Mouse (Mus musculus) c-Kit-positive CD71-positive TER-119-positive erythroid progenitor cells, embryonic 14.5 days (primary cell): Measurements from ENCODE around the gene Mmd.

Source experiments
- DNase-seq: peaks from one replicate; pipeline ENCODE4 v3.0.0-alpha.2; 2013; ENCODE audit warnings: low spot score

The Mmd gene

DNA sequence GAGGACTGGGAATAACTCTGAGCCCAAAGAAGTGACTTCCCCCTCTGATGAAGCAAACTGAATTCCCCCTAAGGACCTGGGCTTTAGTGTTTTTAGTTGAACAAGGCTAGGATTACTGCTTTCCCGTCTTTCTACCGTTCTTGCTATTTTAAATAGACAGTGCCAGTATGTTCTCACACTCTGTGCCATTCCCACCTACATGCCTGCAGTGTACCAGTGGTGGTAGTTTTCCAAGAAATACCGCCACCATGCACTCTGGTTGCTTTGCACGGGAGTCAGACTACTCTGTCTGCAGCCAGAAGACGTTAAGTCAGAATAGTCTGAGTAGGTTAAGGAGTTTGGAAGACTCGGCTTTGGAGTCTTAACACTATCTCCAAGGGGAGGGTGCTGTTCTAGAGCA lies 34.3 kb downstream of the Mmd start:
- no peak for DNase-seq

DNA sequence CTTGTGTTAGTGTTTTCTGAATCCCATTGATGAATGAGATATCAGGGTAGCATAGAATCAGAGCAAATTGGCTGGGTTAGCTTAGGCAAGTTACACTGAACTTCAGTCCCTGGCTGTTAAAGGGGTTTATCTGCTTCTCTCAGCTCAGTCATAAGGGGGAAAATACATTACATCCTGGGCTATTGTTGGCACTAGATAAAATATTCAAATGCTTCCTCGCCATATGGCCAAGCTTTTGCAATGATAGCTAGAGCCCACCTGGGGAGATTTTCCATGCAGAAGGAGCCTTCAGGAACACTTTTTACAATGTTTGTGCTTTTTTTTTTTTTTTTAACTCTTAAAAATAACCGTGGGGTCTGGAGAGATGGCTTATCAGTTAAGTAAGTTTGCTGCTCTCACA lies 34.8 kb downstream of the Mmd start:
- no peak for DNase-seq

DNA sequence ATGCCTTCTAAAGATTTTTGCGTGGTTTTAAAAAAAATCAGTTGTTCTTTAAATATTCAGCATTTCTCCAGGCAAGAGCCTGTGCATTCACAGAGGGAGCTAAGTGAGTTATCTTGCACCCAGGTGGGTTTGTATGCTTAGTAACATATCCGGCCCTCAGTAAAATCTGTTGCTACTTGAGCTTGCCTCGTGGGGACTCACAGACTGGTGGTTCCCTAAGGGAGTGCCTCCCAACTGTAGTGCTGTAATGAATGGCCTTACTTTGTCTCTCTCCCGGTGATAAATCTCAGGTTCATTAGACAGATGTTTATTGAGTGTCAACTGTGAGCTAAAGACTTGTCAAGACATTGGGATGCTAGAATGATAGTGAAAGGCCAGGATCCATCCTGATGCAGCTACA lies 35.4 kb downstream of the Mmd start:
- DNase-seq, result no peak

- no peak for DNase-seq
These were observed 37.4 kb downstream of the Mmd start for GRCm38 (mm10) chr11:90286550-90287154.

DNA sequence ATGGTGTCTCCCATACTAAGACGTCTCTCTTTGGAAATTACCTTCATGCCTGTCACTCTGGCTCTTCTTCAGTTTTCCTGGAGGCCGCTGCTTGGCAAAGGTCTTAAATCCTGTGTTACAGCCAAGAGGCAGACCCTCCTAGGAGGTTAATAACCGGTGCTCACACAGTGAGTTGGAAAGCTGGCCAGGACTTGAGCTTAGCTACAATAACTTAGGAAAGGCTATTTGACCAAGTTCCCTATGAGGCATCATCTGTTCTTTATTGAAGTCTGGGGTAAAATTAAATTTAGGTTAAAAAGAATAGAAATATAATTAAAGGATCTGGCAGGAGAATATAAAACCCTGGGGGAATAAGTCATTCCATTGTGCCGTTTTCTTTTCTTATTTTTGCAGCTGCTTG lies 41.9 kb downstream of the Mmd start:
- no peak for DNase-seq

- no peak for DNase-seq
These were observed 43.5 kb downstream of the Mmd start for GRCm38 (mm10) chr11:90292766-90293165.

- DNase-seq, result no peak
These were observed 45.4 kb downstream of the Mmd start for GRCm38 (mm10) chr11:90294622-90295021.

GRCm38 (mm10) chr11:90306067-90306466 lies 56.8 kb downstream of the Mmd start:
- DNase-seq, result no peak

DNA sequence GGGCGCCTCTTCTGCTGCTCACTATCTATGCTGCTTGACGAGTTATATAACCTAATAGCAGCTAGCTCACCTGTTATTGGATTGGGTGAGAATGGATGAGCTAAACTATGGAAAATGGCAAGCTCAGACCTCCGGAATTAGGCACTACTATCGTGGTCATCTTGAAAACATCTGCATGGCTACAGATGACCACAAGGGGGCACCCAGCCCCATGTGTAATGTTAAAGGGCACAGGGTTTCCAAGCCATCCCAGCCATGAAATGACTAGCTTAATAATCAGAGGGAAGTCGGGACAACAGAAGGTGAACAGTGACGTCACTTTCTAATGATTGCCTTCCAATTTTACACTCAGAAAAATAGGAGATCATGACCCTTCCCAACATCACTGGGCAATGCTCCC lies 57.7 kb downstream of the Mmd start:
- no peak for DNase-seq

- no peak for DNase-seq
These were observed 65.3 kb downstream of the Mmd start for GRCm38 (mm10) chr11:90314606-90315005.

DNA sequence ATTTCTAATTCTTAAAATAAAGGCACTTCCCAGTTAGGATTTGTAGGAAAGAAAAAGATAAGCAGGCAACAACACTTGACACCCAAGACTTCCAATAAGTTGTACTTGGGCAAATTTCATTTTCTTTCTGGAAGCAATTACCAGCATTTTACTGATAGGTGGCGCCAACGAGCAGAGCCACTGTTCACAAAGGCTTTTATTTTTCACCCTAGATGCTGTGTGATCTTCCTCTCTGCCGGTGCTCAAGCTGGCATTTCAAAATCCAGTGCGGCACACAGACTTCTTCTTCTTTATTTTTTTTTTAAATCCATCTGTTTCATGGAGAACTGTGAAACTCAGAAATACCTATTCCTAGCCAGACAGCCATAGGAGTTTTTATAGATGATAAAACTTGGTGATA lies 68.2 kb downstream of the Mmd start:
- no peak for DNase-seq

DNA sequence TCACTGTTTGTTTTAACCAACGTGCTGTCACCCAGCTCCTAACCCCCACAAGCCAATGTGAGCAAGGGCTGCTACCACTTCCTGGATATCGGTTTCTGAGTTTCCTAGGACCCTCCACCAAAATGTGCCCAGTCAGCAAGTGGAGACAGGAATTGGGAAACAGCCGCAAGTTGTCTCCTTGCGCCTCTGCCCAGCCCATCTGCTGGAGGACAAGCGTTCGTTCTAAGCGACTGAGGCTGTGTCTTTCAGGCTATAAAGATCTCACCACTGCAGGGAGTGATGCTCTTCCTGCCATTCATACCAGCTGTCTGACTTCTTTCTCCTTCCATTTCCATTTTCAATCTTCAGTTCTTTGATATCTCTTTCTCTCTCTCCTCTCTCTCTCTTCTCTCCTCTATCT lies 71.7 kb downstream of the Mmd start:
- no peak for DNase-seq

DNA sequence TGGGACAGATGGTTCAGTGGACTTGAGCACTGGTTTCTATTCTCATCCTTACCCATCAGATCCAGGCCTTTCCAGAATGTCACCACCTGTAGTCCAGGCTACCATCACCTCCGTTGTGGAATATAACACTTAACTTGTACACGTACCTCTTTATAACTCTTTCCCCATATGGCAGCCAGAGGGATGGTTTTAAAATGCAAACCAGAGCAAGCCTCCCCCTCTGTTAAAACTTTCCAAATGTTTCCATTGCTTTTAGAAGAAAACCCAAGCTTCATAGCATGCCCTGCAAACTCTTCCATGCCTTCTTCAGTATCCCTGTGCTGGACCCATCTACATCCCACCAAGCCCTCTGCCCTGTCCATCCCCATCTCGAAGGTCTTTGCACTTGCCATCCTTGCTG lies 75.3 kb downstream of the Mmd start:
- no peak for DNase-seq

- no peak for DNase-seq
These were observed 76.9 kb downstream of the Mmd start for GRCm38 (mm10) chr11:90326146-90326545.

GRCm38 (mm10) chr11:90326836-90327235 lies 77.6 kb downstream of the Mmd start:
- no peak for DNase-seq
